Mouse (Mus musculus) embryonic fibroblast, embryonic 13.5 days (primary cell): Measurements from ENCODE around the gene Lnp1. TPM values are rescaled to one million over a fixed set of nuclear protein-coding genes. Genes with fewer than 3 reads are reported as not detected.
A peak's percentile ranks its signal among the peaks of the same experiment; 100 is the strongest.

Source experiments
- H3K27ac ChIP-seq: 2 replicates; pipeline ENCODE4 v1.5.1; 2012; ENCODE audit warnings: low read length, control low read depth, inconsistent platforms; ENCODE audit not compliant: insufficient read depth
- H3K4me1 ChIP-seq: 2 replicates; pipeline ENCODE4 v1.6.1; 2011; ENCODE audit warnings: low read length; ENCODE audit not compliant: control insufficient read depth, insufficient read depth
- H3K4me3 ChIP-seq: 2 replicates; pipeline ENCODE4 v1.5.1; 2011; ENCODE audit warnings: mild to moderate bottlenecking, control low read depth, low read length; ENCODE audit not compliant: insufficient read depth
- CTCF ChIP-seq: IDR thresholded peaks from 2 replicates; pipeline ENCODE4 v1.5.1; 2011; ENCODE audit warnings: mild to moderate bottlenecking, control low read depth, low read length, moderate library complexity, borderline replicate concordance; ENCODE audit not compliant: insufficient read depth
- POLR2A ChIP-seq: IDR thresholded peaks from 2 replicates; pipeline ENCODE4 v1.6.1; 2011; ENCODE audit warnings: low read depth, mild to moderate bottlenecking, control low read depth, low read length, moderate library complexity
- polyA plus RNA-seq: library from polyadenylated mRNA; stranded (reverse); fragments of >200 nt; gene quantifications from 2 replicates; pipeline ENCODE4 v1.2.4, GENCODE M21; 2011; ENCODE audit warnings: low read depth; ENCODE audit not compliant: missing spikeins, insufficient read length

The Lnp1 gene
- polyA plus RNA-seq, 1 experiment = not detected

DNA sequence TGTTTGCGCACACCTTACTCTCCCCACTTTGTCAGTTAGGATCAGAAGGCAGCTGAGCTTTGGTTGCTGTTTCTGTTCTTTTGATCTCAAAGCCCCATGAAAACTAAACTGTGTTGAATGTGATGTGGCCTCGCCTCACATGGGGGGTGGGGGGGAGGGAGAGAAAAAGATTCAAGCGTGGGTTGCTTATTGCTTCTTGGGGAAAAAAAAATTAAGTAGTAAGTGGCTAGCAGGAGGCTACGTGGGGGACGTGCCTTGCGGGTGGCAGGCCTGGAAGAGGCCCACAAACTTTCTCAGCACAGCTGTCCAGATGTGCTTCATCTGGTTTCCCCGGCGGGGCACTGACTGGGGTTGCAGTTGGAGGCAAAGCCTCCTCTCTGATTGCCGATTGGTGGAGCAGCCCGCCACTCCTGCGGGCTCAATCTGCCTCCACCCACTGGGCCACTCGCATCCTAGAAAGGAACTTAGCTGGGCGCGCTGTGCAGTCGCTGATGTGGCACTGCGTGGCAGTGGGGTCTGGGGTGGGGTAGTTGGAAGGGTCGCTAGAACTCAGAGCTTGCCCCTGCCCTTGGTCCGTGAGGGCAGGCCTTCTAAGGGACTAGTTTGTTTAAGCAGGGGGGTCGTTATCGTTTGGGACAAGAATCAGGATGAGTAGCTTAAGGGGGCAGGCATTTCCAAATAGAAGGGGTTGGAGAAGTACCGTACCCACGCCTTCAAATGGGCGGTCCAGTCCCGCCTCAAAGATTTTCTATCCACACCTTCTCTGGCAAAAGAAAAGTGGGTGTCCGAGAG, 41.8 kb downstream of the Lnp1 start, which contains the start of gene Tmem45a:
Gene Tmem45a, minus strand, starts transcription at position 343 of the 792 bp plus-strand sequence.
- Histone ChIP-seq H3K27ac (peak within 1 kb of the TSS; percentile 52), H3K4me3 (peak within 1 kb of the TSS; percentile 46), H3K4me1 (no peaks in the 10 kb centered on the region)
- TF ChIP-seq POLR2A = peak; percentile 90
- no peak for TF ChIP-seq CTCF

DNA sequence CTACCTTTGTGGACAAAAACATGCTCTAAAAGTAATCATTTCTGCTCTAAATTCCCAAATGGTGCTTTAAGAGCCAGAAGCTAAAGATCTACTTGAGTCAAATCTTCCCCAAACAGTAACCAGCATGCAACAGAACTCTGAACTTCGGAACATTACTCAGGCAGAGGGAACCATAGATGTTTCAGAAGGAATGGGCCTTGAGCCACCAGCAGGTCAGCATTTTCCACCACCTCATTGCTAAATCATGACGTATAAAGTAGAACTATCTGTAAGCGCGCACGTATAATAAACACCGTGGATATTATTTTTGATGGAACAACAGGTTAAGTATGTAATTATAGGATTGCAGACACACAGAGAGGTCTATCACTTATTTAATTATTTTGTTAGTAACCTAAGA, 43.0 kb downstream of the Lnp1 start:
- Histone ChIP-seq H3K27ac (0 out of 2 replicates have a peak overlapping the region, but pooled peaks have one; percentile 15), H3K4me3 (peak overlapping the region; percentile 18; the same call in 1 of the 2 replicates), H3K4me1 (no peaks in the 10 kb centered on the region)
- no peak for TF ChIP-seq POLR2A
- TF ChIP-seq CTCF = no peak

DNA sequence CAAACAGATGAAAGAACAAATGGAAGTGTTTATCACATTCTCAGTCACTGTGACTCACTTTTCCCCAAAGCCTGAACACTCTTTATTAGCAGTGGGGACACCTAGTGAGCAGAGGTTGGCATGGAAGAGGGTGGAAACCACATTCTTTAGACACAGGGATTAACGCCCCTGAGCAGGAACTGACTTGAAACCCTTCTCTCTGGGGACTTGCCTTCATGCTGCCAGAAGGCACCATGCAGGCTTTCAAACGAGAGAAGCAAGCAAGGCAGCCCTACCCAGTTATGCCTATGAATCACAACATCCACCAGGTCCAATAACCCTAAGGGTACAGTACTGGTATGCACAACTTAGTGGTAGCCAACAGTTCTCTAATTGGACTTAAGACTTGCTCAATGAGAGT, 54.5 kb downstream of the Lnp1 start:
- no peak overlapping the region for H3K4me3 ChIP-seq
- H3K4me1 ChIP-seq = peaks cover 14% of the 10 kb centered on the region
- H3K27ac ChIP-seq = peak overlapping the region; percentile 77
- TF ChIP-seq POLR2A = no peak
- no peak for TF ChIP-seq CTCF

DNA sequence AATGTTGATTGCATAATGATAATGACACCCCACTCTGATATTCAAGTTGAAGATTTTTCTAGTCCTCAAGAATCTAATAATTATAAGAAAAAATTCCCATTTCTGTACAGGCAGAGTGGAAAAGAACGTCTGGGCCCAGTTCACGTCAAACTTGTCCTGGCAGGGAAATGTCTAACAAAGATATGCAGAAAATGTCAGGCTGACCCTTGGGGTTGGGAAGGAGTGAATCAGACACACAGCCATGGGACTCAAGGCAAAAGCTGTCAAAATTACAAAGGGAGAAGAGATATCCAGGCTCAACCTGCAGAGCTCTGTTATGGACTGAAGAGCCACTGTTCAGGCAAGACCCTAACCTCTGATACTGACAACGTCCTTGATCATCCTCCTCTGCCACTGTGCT, 57.4 kb downstream of the Lnp1 start:
- TF ChIP-seq POLR2A (no peak), CTCF (no peak)
- peaks cover 14% of the 10 kb centered on the region for H3K4me1 ChIP-seq
- H3K4me3 ChIP-seq = no peak overlapping the region
- H3K27ac ChIP-seq = peak overlapping the region; percentile 83

DNA sequence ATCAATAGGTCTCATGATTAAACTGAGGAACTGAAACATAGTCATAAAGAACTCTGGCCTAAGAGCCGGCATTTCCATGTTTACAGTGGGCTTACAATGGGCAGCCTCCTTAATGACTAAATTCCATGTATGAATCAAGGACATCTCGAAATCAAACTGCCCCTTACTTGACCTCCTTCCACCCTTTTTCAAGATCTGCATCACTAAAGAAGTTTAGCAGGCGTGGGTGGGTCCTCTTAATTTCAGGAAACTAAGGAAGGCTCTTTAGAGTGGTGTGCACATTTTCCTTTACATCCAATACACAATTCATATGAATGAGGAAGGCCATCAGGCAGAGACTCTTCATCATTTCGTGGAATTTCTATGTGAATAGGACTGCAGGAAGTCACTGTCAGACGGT, 59.5 kb downstream of the Lnp1 start:
- Histone ChIP-seq H3K27ac (no peak overlapping the region), H3K4me3 (no peak overlapping the region), H3K4me1 (peaks cover 13% of the 10 kb centered on the region)
- TF ChIP-seq CTCF (no peak), POLR2A (no peak)

DNA sequence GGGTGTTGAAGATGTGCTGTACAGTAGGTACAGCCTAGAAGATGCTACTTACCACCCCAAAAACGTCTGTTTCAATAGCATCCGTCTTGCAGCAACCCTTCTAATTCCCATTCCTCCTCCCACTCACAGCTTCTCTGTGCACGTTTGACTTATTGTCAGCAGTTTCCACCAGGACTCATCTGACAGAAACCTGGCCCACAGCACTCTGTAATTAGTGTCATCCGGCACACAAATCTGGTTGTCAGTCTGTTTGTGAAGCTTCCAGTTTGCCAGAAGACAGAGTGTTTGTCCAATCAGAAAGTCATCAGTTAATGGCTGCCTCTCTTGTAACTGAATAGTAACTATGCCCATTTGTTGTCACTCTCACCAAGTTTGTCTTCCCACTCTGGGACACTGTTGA, 60.3 kb downstream of the Lnp1 start:
- Histone ChIP-seq H3K27ac (no peak overlapping the region), H3K4me1 (peaks cover 6% of the 10 kb centered on the region; the same call in 1 of the 2 replicates), H3K4me3 (no peak overlapping the region)
- TF ChIP-seq POLR2A (no peak), CTCF (no peak)

Other genes with a start within 250 kb of the Lnp1 start
- 217 and 253 TPM in 2 replicates for gene Tfg, start 210.6 kb downstream of the Lnp1 start, polyA plus RNA-seq
- not detected in 2 replicates for gene Adgrg7, start 132.2 kb downstream of the Lnp1 start, polyA plus RNA-seq
- 101 and 125 TPM in 2 replicates for gene Tmem45a, start 41.9 kb downstream of the Lnp1 start, polyA plus RNA-seq
- not detected in 2 replicates for gene Tmem45a2, start 143.3 kb upstream of the Lnp1 start, polyA plus RNA-seq
- 66.0 and 72.8 TPM in 2 replicates for gene Tomm70a, start 193.6 kb upstream of the Lnp1 start, polyA plus RNA-seq
- 70.7 and 91.4 TPM in 2 replicates for gene Nit2, start 239.3 kb upstream of the Lnp1 start, polyA plus RNA-seq